Mouse (Mus musculus): ENCODE measurements at regions not wholly inside any gene's neighbourhood (a gene's known extent, or its start where the extent isn't known, plus 50 kb on each side); places are given as distances from the start of the nearest gene placed in this dataset.

GRCm38 (mm10) chr4:89621260-89621659 is 58.0 kb upstream of the Dmrta1 start:
- TF ChIP-seq CTCF (conservative IDR thresholded peaks at IDR 0.05; ENCODE audit: insufficient read depth, insufficient read length, low read depth, low read length) (no peak), POLR2A (IDR thresholded peaks at IDR 0.05; ENCODE audit: low read depth, low read length) (no peak)

All from kidney, adult 2 months (tissue).